In the genomic region with DNA sequence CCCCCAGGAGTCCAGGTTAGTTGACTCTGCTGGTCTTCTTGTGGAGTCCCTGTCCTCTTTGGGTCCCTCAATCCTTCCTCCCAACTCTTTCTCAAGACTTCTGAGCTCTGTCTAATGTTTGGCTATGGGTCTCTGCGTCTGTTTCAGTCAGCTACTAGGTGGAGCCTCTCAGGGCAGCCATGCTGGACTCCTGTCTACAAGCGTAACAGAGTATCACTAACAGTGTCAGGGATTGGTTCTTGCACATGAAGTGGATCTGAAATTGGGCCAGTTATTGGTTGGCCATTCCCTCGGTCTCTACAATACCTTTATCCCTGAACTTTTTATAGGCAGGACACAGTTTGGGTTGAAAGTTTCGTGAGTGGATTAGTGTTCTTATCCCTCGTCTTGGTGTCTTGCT, we compare ENCODE assay signal across 29 mouse cellular contexts. TPM values are rescaled to one million over a fixed set of nuclear protein-coding genes. Genes with fewer than 3 reads are reported as not detected.
"Had no signal": no experiment of that assay in that cellular context is flagged by ENCODE, and none has a peak within 500 bp of the region (broad histone marks: within the 10 kb centered on the region; RNA-seq: fewer than 3 reads in every experiment).

No protein-coding gene starts in this region.

- H3K27ac ChIP-seq: embryonic facial prominence, embryonic 10.5 days; embryonic facial prominence, embryonic 12.5 days; embryonic facial prominence, embryonic 13.5 days; embryonic facial prominence, embryonic 15.5 days; forebrain, embryonic 10.5 days; forebrain, embryonic 12.5 days; forebrain, embryonic 13.5 days; forebrain, embryonic 15.5 days; gastrocnemius, adult 2 months; heart, adult 2 months had no signal

- H3K9me3 ChIP-seq: embryonic facial prominence, embryonic 10.5 days; embryonic facial prominence, embryonic 12.5 days; embryonic facial prominence, embryonic 13.5 days; embryonic facial prominence, embryonic 15.5 days; forebrain, embryonic 10.5 days; forebrain, embryonic 12.5 days; forebrain, embryonic 13.5 days; forebrain, embryonic 15.5 days had no signal

- H3K36me3 ChIP-seq: embryonic facial prominence, embryonic 10.5 days; embryonic facial prominence, embryonic 12.5 days; embryonic facial prominence, embryonic 13.5 days; embryonic facial prominence, embryonic 15.5 days; forebrain, embryonic 10.5 days; forebrain, embryonic 12.5 days; forebrain, embryonic 15.5 days had no signal

- H3K4me3 ChIP-seq: embryonic facial prominence, embryonic 10.5 days; embryonic facial prominence, embryonic 12.5 days; embryonic facial prominence, embryonic 13.5 days; embryonic facial prominence, embryonic 15.5 days; erythroblast, embryonic 14.5 days; forebrain, embryonic 10.5 days; forebrain, embryonic 12.5 days; forebrain, embryonic 13.5 days; forebrain, embryonic 15.5 days; gastrocnemius, adult 2 months; heart, adult 2 months had no signal

- H3K4me1 ChIP-seq: embryonic facial prominence, embryonic 10.5 days; embryonic facial prominence, embryonic 12.5 days; embryonic facial prominence, embryonic 13.5 days; embryonic facial prominence, embryonic 15.5 days; forebrain, embryonic 10.5 days; forebrain, embryonic 12.5 days; forebrain, embryonic 13.5 days; forebrain, embryonic 15.5 days had no signal

- DNase-seq: cerebellum, adult 2 months; cerebellum, adult 8-10 months; cerebellum, adult 9-10 months; cerebellum, adult 9-11 months; cerebellum, postnatal 10 days; cerebellum, postnatal 14 days; cerebellum, postnatal 25 days; cerebellum, postnatal 36 days; embryo, embryonic 11 days; forebrain, postnatal 0 days; gastrocnemius, adult 2 months; gastrocnemius, postnatal 10 days; gastrocnemius, postnatal 14 days; gastrocnemius, postnatal 25 days; gastrocnemius, postnatal 36 days; heart, adult 18-20 months; heart, adult 2 months had no signal

- H3K27me3 ChIP-seq: embryonic facial prominence, embryonic 12.5 days; embryonic facial prominence, embryonic 15.5 days; forebrain, embryonic 13.5 days; forebrain, embryonic 15.5 days had no signal

RNA-seq across cellular contexts. Expression of gene Deup1, which starts 59.6 kb away (rescaled TPM):
- total RNA-seq: common myeloid progenitor, adult 5-6 weeks; gastrocnemius, adult 18-20 months; gastrocnemius, adult 2 months; gastrocnemius, postnatal 25 days; gastrocnemius, postnatal 36 days; granulocyte monocyte progenitor cell, adult 5-6 weeks; heart, adult 2 months had no signal
